Mouse (Mus musculus) heart, embryonic 14.5 days (tissue): ENCODE data around the gene Pou4f2. TPM values are rescaled to one million over a fixed set of nuclear protein-coding genes. Genes with fewer than 3 reads are reported as not detected.

Source experiments
- ATAC-seq: fragments of 200-750 bp; cut with Nextera tagmentation; 2 replicates; pipeline ENCODE4 v1.8.0; 2017; ENCODE audit warnings: low read depth, moderate TSS enrichment; ENCODE audit not compliant: insufficient number of reproducible peaks, insufficient read depth, low FRiP score
- H3K27ac ChIP-seq, 2 experiments: fragments of 200-500 bp in 1 of 2; fragments of 300-500 bp in 1 of 2; sonication (generic) in 1 of 2; replicated peaks in 1 of 2; 2 replicates each; pipeline ENCODE4 v1.5.1; 2012 to 2014; ENCODE audit warnings: low read depth in 2 of 2, low read length in 2 of 2, control low read depth in 1 of 2, mild to moderate bottlenecking in 1 of 2, mixed read lengths in 1 of 2; ENCODE audit not compliant: control insufficient read depth in 1 of 2, insufficient read depth in 1 of 2
- H3K27me3 ChIP-seq: fragments of 300-500 bp; sonication (generic); 2 replicates; pipeline ENCODE4 v1.6.1; 2014; ENCODE audit warnings: mild to moderate bottlenecking, low read length, control low read depth; ENCODE audit not compliant: control insufficient read depth, insufficient read depth
- H3K36me3 ChIP-seq: fragments of 300-500 bp; sonication (generic); 2 replicates; pipeline ENCODE4 v1.6.1; 2014; ENCODE audit warnings: mild to moderate bottlenecking, control low read depth, low read length, mixed read lengths; ENCODE audit not compliant: control insufficient read depth, insufficient read depth
- H3K4me1 ChIP-seq, 2 experiments: fragments of 200-500 bp in 1 of 2; fragments of 300-500 bp in 1 of 2; sonication (generic) in 1 of 2; 2 replicates each; pipeline ENCODE4 v1.6.1; 2012 to 2014; ENCODE audit warnings: low read length in 2 of 2, control low read depth in 1 of 2, mixed read lengths in 1 of 2; ENCODE audit not compliant: control insufficient read depth in 2 of 2, insufficient read depth in 2 of 2
- H3K4me2 ChIP-seq: fragments of 300-500 bp; sonication (generic); 2 replicates; pipeline ENCODE4 v1.6.1; 2014; ENCODE audit warnings: mild to moderate bottlenecking, low read length
- H3K4me3 ChIP-seq, 2 experiments: fragments of 200-500 bp in 1 of 2; fragments of 300-500 bp in 1 of 2; sonication (generic) in 1 of 2; 2 replicates each; pipeline ENCODE4 v1.5.1; 2012 to 2014; ENCODE audit warnings: low read length in 2 of 2, mild to moderate bottlenecking in 2 of 2, control low read depth in 1 of 2, low read depth in 1 of 2, moderate library complexity in 1 of 2; ENCODE audit not compliant: control insufficient read depth in 1 of 2, insufficient read depth in 1 of 2
- H3K9ac ChIP-seq: fragments of 300-500 bp; sonication (generic); 2 replicates; pipeline ENCODE4 v1.6.1; 2014; ENCODE audit warnings: mild to moderate bottlenecking, low read length
- H3K9me3 ChIP-seq: fragments of 300-500 bp; sonication (generic); 2 replicates; pipeline ENCODE4 v1.6.1; 2016; ENCODE audit warnings: low read length, control low read depth; ENCODE audit not compliant: control insufficient read depth
- WGBS: fragments of 180-500 bp; shearing (Covaris S2); extraction: QIAGEN DNeasy Blood & Tissue Kit; methylation state at CpG from one replicate; pipeline ENCODE4 v1.1.7; 2014; 5-methylcytosine and 5-hydroxymethylcytosine counted together
- polyA plus RNA-seq: library from polyadenylated mRNA; unstranded; fragments of >200 nt; fragmentation: Nextera tagmentation; extraction: Ambion mirVana; gene quantifications from 2 replicates; pipeline ENCODE4 v1.2.1, GENCODE M21; 2014

Gene Pou4f2
- polyA plus RNA-seq, 1 experiment from 2014 or later = not detected

- H3K4me3 ChIP-seq = no peak overlapping the region; a peak in 1 of 4 replicates
- 33% methylated on average over 4 of the region's 4 CpGs for WGBS
- no peaks in the 10 kb centered on the region for H3K9me3 ChIP-seq
- H3K27me3 ChIP-seq = peaks cover 42% of the 10 kb centered on the region
- ATAC-seq = no peak
- no peak overlapping the region for H3K27ac ChIP-seq
- no peaks in the 10 kb centered on the region for H3K36me3 ChIP-seq
- H3K9ac ChIP-seq = no peak overlapping the region
- peak overlapping the region; percentile 77 for H3K4me2 ChIP-seq
- H3K4me1 ChIP-seq = peaks cover 0 to 11% of the 10 kb centered on the region in 2 experiments; a peak in 3 of 4 replicates
Observed at GRCm38 (mm10) chr8:78419272-78419671, 17.2 kb downstream of the Pou4f2 start.

GRCm38 (mm10) chr8:78390756-78391155, 45.7 kb downstream of the Pou4f2 start:
- Histone ChIP-seq H3K36me3 (no peaks in the 10 kb centered on the region), H3K27me3 (no peaks in the 10 kb centered on the region), H3K4me1 (no peaks in the 10 kb centered on the region), H3K4me2 (no peak overlapping the region), H3K27ac (no peak overlapping the region), H3K9ac (no peak overlapping the region), H3K9me3 (no peaks in the 10 kb centered on the region), H3K4me3 (no peak overlapping the region)
- no peak for ATAC-seq
- 81% methylated on average over 7 of the region's 7 CpGs for WGBS

Other genes starting within 250 kb of the Pou4f2 start
- not detected in 2 replicates for gene Ttc29, start 223.3 kb downstream of the Pou4f2 start, polyA plus RNA-seq
- 124 and 131 TPM in 2 replicates for gene Rbmxl1, start 72.3 kb upstream of the Pou4f2 start, polyA plus RNA-seq
- gene Slc10a7, start 72.7 kb upstream of the Pou4f2 start, polyA plus RNA-seq = 8.0 and 9.0 TPM in 2 replicates